In the genomic region with DNA sequence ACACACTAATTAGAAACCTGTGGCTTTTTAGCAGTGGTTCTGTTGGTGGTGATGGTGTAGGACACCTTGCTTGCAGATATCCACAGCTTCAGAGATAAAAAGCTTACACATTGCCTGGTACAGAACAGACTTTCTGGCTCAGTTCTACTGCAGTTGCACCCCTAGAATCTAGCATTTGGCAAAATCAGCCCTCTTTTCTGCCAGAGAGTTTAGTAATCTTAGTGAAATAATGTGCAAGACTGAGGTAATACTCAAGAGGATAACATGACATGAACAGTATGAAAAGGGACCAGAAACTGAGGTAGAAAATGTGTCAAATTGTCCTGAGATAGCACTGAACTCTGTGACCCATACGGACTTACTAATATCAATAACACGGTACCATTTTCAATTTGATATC, we compare ENCODE assay signal across 34 mouse cellular contexts. TPM values are rescaled to one million over a fixed set of nuclear protein-coding genes. Genes with fewer than 3 reads are reported as not detected.
A peak's percentile ranks its signal among the peaks of the same experiment; 100 is the strongest.
DNase-seq lines count a peak whose midpoint lies in the region; ATAC-seq and TF ChIP-seq lines count a peak whose summit lies in the region.
"Had no signal": no experiment of that assay in that cellular context is flagged by ENCODE, and none has a peak within 500 bp of the region (broad histone marks: within the 10 kb centered on the region; RNA-seq: fewer than 3 reads in every experiment).

No protein-coding gene starts in this region.

- 89% methylated on average over 2 of the region's 2 CpGs for WGBS in heart, adult 2 months
- 23% methylated on average over 2 of the region's 2 CpGs for WGBS in liver, adult 2 months
- 84% methylated on average over 2 of the region's 2 CpGs for WGBS in liver, postnatal 0 days (ENCODE audit: insufficient replicate concordance)
- WGBS in midbrain, embryonic 11.5 days: 95% methylated on average over 2 of the region's 2 CpGs

- H3K9me3 ChIP-seq in liver, postnatal 0 days (ENCODE audit: low read length): no peaks in the 10 kb centered on the region
- no peaks in the 10 kb centered on the region for H3K9me3 ChIP-seq in midbrain, embryonic 11.5 days (ENCODE audit: control insufficient read depth, low read length)
- H3K9me3 ChIP-seq: embryonic facial prominence, embryonic 12.5 days; heart, embryonic 15.5 days; liver, embryonic 15.5 days; lung, embryonic 15.5 days; midbrain, embryonic 10.5 days had no signal

- DNase-seq in heart, adult 11 months: peak; percentile 86
- no peak for DNase-seq in heart, adult 2 months
- DNase-seq in liver, adult 2 months (ENCODE audit: extremely low read depth, low read depth, low spot score): peak; percentile 93
- no peak for DNase-seq in liver, postnatal 0 days
- peak; percentile 66 for DNase-seq in skeletal muscle tissue, adult 2 months (ENCODE audit: low read depth, low spot score)
- DNase-seq in midbrain, embryonic 11.5 days (ENCODE audit: low spot score, missing footprints): no peak
- DNase-seq: B cell, adult 2 months; cerebellum, adult 11 months; cerebellum, adult 9-10 months; cerebellum, postnatal 36 days; embryo, embryonic 11 days; kidney, postnatal 14 days; layer of hippocampus, adult 9-11 months; liver; right cerebral cortex, postnatal 25 days; spleen, adult 18-20 months; thymus, postnatal 25 days had no signal

- H3K4me1 ChIP-seq in heart, adult 2 months (ENCODE audit: control insufficient read depth, insufficient read depth, low read length): no peaks in the 10 kb centered on the region
- H3K4me1 ChIP-seq in liver, adult 2 months (ENCODE audit: control insufficient read depth, insufficient read depth, low read length): peaks cover 9% of the 10 kb centered on the region
- H3K4me1 ChIP-seq in liver, postnatal 0 days (ENCODE audit: insufficient read depth): no peaks in the 10 kb centered on the region
- H3K4me1 ChIP-seq in brown adipose tissue, adult 24 weeks (ENCODE audit: control insufficient read depth, insufficient read depth, insufficient read length, low read length): no peaks in the 10 kb centered on the region
- H3K4me1 ChIP-seq in midbrain, embryonic 11.5 days (ENCODE audit: control insufficient read depth, insufficient read depth, low read length): no peaks in the 10 kb centered on the region
- H3K4me1 ChIP-seq: embryonic facial prominence, embryonic 12.5 days; heart, embryonic 15.5 days; liver, embryonic 15.5 days; lung, embryonic 15.5 days; midbrain, embryonic 10.5 days had no signal

- H3K36me3 ChIP-seq in heart, adult 2 months (ENCODE audit: control insufficient read depth, insufficient read depth, low read length): no peaks in the 10 kb centered on the region
- H3K36me3 ChIP-seq in liver, adult 2 months (ENCODE audit: control insufficient read depth, insufficient read depth, low read length): no peaks in the 10 kb centered on the region
- no peaks in the 10 kb centered on the region for H3K36me3 ChIP-seq in liver, postnatal 0 days (replicated peaks; ENCODE audit: insufficient read depth, low read length)
- no peaks in the 10 kb centered on the region for H3K36me3 ChIP-seq in midbrain, embryonic 11.5 days (ENCODE audit: control insufficient read depth, insufficient read depth, low read length)
- H3K36me3 ChIP-seq: embryonic facial prominence, embryonic 12.5 days; heart, embryonic 15.5 days; liver, embryonic 15.5 days; lung, embryonic 15.5 days; midbrain, embryonic 10.5 days had no signal

- H3K79me2 ChIP-seq in heart, adult 2 months (replicated peaks; ENCODE audit: control insufficient read depth, insufficient read depth, low read length): no peaks in the 10 kb centered on the region
- H3K79me2 ChIP-seq in liver, adult 2 months (ENCODE audit: control insufficient read depth, insufficient read depth, low read length): no peaks in the 10 kb centered on the region

- no peak overlapping the region for H3K4me3 ChIP-seq in heart, adult 2 months
- H3K4me3 ChIP-seq in liver, adult 2 months (ENCODE audit: insufficient read depth, low read depth, low read length): no peak overlapping the region
- no peak overlapping the region for H3K4me3 ChIP-seq in liver, postnatal 0 days (ENCODE audit: low read depth, low read length)
- no peak overlapping the region for H3K4me3 ChIP-seq in brown adipose tissue, adult 24 weeks (ENCODE audit: insufficient read depth, low read depth, low read length)
- H3K4me3 ChIP-seq in midbrain, embryonic 11.5 days (ENCODE audit: low read depth, low read length): no peak overlapping the region
- H3K4me3 ChIP-seq: embryonic facial prominence, embryonic 12.5 days; heart, embryonic 15.5 days; liver, embryonic 15.5 days; lung, embryonic 15.5 days; midbrain, embryonic 10.5 days had no signal

- H3K9ac ChIP-seq in heart, adult 2 months (ENCODE audit: low read depth, low read length): no peak overlapping the region
- no peak overlapping the region for H3K9ac ChIP-seq in liver, adult 2 months (ENCODE audit: low read depth, low read length)
- no peak overlapping the region for H3K9ac ChIP-seq in liver, postnatal 0 days (replicated peaks)
- H3K9ac ChIP-seq in midbrain, embryonic 11.5 days (ENCODE audit: low read length): no peak overlapping the region
- H3K9ac ChIP-seq: embryonic facial prominence, embryonic 12.5 days; heart, embryonic 15.5 days; hindbrain, embryonic 14.5 days; liver, embryonic 15.5 days; lung, embryonic 15.5 days had no signal

- intact Hi-C loops in heart, adult 2 months (cut with DNase I): no loop called here

- no peak for TF ChIP-seq EP300 in heart, adult 2 months (IDR thresholded peaks at IDR 0.05; ENCODE audit: insufficient read depth, low read depth, low read length)
- TF ChIP-seq EP300 in liver, postnatal 0 days (IDR thresholded peaks at IDR 0.05; ENCODE audit: low read depth): no peak

- no peak for TF ChIP-seq POLR2A in heart, adult 2 months (IDR thresholded peaks at IDR 0.05; ENCODE audit: insufficient read depth, low read depth, low read length)
- no peak for TF ChIP-seq POLR2A in liver, adult 2 months (IDR thresholded peaks at IDR 0.05; ENCODE audit: extremely low read depth, insufficient read depth, low read length)

- H3K27me3 ChIP-seq in heart, adult 2 months (ENCODE audit: control insufficient read depth, insufficient read depth, low read length): no peaks in the 10 kb centered on the region
- H3K27me3 ChIP-seq in liver, adult 2 months (ENCODE audit: control insufficient read depth, insufficient read depth, low read length): no peaks in the 10 kb centered on the region
- H3K27me3 ChIP-seq in liver, postnatal 0 days (ENCODE audit: insufficient read depth, low read length): no peaks in the 10 kb centered on the region
- H3K27me3 ChIP-seq in midbrain, embryonic 11.5 days (ENCODE audit: control insufficient read depth, insufficient read depth, low read length): no peaks in the 10 kb centered on the region
- H3K27me3 ChIP-seq: embryonic facial prominence, embryonic 12.5 days; heart, embryonic 15.5 days; liver, embryonic 15.5 days; lung, embryonic 15.5 days had no signal

- no peak overlapping the region; the same call in 1 of the 2 replicates for H3K27ac ChIP-seq in heart, adult 2 months
- H3K27ac ChIP-seq in liver, adult 2 months (replicated peaks; ENCODE audit: insufficient read depth, low read depth, low read length): no peak overlapping the region
- no peak overlapping the region for H3K27ac ChIP-seq in liver, postnatal 0 days (ENCODE audit: low read depth)
- peak overlapping the region; percentile 87 for H3K27ac ChIP-seq in brown adipose tissue, adult 24 weeks (replicated peaks; ENCODE audit: low read depth, low read length)
- H3K27ac ChIP-seq in midbrain, embryonic 11.5 days (ENCODE audit: low read depth, low read length): no peak overlapping the region
- H3K27ac ChIP-seq: embryonic facial prominence, embryonic 12.5 days; heart, embryonic 15.5 days; hindbrain, embryonic 14.5 days; liver, embryonic 15.5 days; lung, embryonic 15.5 days; midbrain, embryonic 10.5 days had no signal

- H3K4me2 ChIP-seq in liver, postnatal 0 days (ENCODE audit: low read depth, low read length): no peak overlapping the region
- no peak overlapping the region for H3K4me2 ChIP-seq in midbrain, embryonic 11.5 days
- H3K4me2 ChIP-seq: embryonic facial prominence, embryonic 12.5 days; heart, embryonic 15.5 days; hindbrain, embryonic 14.5 days; liver, embryonic 15.5 days; lung, embryonic 15.5 days had no signal

- no peak for TF ChIP-seq CTCF in heart, adult 2 months (IDR thresholded peaks at IDR 0.05)
- TF ChIP-seq CTCF in liver, adult 2 months (IDR thresholded peaks at IDR 0.05; ENCODE audit: low read depth, low read length): no peak
- no peak for TF ChIP-seq CTCF in liver, postnatal 0 days (IDR thresholded peaks at IDR 0.05; ENCODE audit: low read depth)

- no peak for ATAC-seq in liver, postnatal 0 days
- no peak for ATAC-seq in midbrain, embryonic 11.5 days (ENCODE audit: low FRiP score)
- ATAC-seq: activated CD4-positive, CD25-positive, alpha-beta regulatory T cell, adult 4 months; forebrain, embryonic 14.5 days; intestine, postnatal 0 days; midbrain, embryonic 16.5 days had no signal

RNA-seq across cellular contexts. Expression of a gene that starts 33.6 kb away (rescaled TPM):
- 10 to 100 TPM; 28.7 to 40.7 TPM for total RNA-seq in heart, adult 2 months (2021)
- polyA plus RNA-seq in heart, adult 2 months (2012; rRNA removed): 32.4 and 47.0 TPM in 2 replicates
- total RNA-seq in liver, adult 2 months (2014; rRNA removed): 521 and 532 TPM in 2 replicates
- 124 and 141 TPM in 2 replicates for polyA plus RNA-seq in liver, adult 2 months (2012; rRNA removed)
- polyA plus RNA-seq in liver, postnatal 0 days (2015; fragmentation: Nextera tagmentation; extraction: Ambion mirVana): 2.3 and 3.0 TPM in 2 replicates
- polyA plus RNA-seq in brown adipose tissue, adult 24 weeks (2012; ENCODE audit: insufficient read depth, insufficient read length, missing spikeins): 58.5 and 127 TPM in 2 replicates
- not detected in 2 replicates for polyA plus RNA-seq in midbrain, embryonic 11.5 days (2014; fragmentation: Nextera tagmentation; extraction: Ambion mirVana)
- polyA plus RNA-seq: forebrain, embryonic 14.5 days; limb, embryonic 11.5 days; midbrain, embryonic 10.5 days; midbrain, embryonic 16.5 days; neural tube, embryonic 11.5 days had no signal

RNA-seq across cellular contexts. Expression of a gene that starts 46.1 kb away (rescaled TPM):
- under 1 TPM in 1 of 2 experiments, not detected in 1; 0.26 TPM for total RNA-seq in heart, adult 2 months (2021)
- 0.06 and 0.10 TPM in 2 replicates for polyA plus RNA-seq in heart, adult 2 months (2012; rRNA removed)
- total RNA-seq in liver, adult 2 months (2014; rRNA removed): not detected in 2 replicates
- polyA plus RNA-seq in liver, adult 2 months (2012; rRNA removed): 0.06 TPM in 1 of 2 replicates, not detected in the other
- not detected in 2 replicates for polyA plus RNA-seq in liver, postnatal 0 days (2015; fragmentation: Nextera tagmentation; extraction: Ambion mirVana)
- polyA plus RNA-seq in brown adipose tissue, adult 24 weeks (2012; ENCODE audit: insufficient read depth, insufficient read length, missing spikeins): not detected in 2 replicates
- not detected in 2 replicates for polyA plus RNA-seq in midbrain, embryonic 11.5 days (2014; fragmentation: Nextera tagmentation; extraction: Ambion mirVana)
- total RNA-seq: hematopoietic stem cell, adult 5-6 weeks; left cerebral cortex, adult 18-20 months; left cerebral cortex, postnatal 14 days had no signal
- polyA plus RNA-seq: activated CD4-positive, CD25-positive, alpha-beta regulatory T cell, adult 4 months; embryonic facial prominence, embryonic 12.5 days; forebrain, embryonic 14.5 days; heart, embryonic 15.5 days; hindbrain, embryonic 14.5 days; kidney, embryonic 14.5 days; limb, embryonic 11.5 days; liver, embryonic 15.5 days; lung, embryonic 15.5 days; midbrain, embryonic 10.5 days; midbrain, embryonic 16.5 days; neural tube, embryonic 11.5 days had no signal

Comparison
In these comparisons a context has a peak if more than half of its experiments do, and no peak if none do; other contexts are left out.
1. DNase-seq: peak in heart, adult 11 months (single experiment), liver, adult 2 months (single experiment) and skeletal muscle tissue, adult 2 months (single experiment); none in heart, adult 2 months (0 of 2), liver, postnatal 0 days (single experiment) and midbrain, embryonic 11.5 days (single experiment).